Mouse (Mus musculus) Muller cell, postnatal 12 days (primary cell): ENCODE measurements around the gene Med17.
"Not testable (repeated sequence)": the region's sequence is repeated elsewhere in the genome, so short reads cannot be mapped to it uniquely, and the experiment has no call there.

Experiments
- DNase-seq: peaks from one replicate; pipeline ENCODE4 v3.0.0-alpha.2; 2015; ENCODE audit errors: inconsistent ontology term

Gene Med17

GRCm38 (mm10) chr9:15279649-15280490 is at the start of gene Med17:
TSS of gene Med17 (minus strand) at chr9:15279931.
- DNase-seq, result peak; percentile 93

GRCm38 (mm10) chr9:15318170-15318742 is 38.5 kb upstream of the Med17 start:
- no peak for DNase-seq

- DNase-seq, result no peak
Observed at GRCm38 (mm10) chr9:15317223-15318169, 37.8 kb upstream of the Med17 start.

- DNase-seq, result not testable (repeated sequence)
Observed at GRCm38 (mm10) chr9:15316296-15316695, 36.6 kb upstream of the Med17 start.

- no peak for DNase-seq
Observed at GRCm38 (mm10) chr9:15314619-15315018, 34.9 kb upstream of the Med17 start.

GRCm38 (mm10) chr9:15313633-15314032 is 33.9 kb upstream of the Med17 start:
- DNase-seq, result no peak

DNA sequence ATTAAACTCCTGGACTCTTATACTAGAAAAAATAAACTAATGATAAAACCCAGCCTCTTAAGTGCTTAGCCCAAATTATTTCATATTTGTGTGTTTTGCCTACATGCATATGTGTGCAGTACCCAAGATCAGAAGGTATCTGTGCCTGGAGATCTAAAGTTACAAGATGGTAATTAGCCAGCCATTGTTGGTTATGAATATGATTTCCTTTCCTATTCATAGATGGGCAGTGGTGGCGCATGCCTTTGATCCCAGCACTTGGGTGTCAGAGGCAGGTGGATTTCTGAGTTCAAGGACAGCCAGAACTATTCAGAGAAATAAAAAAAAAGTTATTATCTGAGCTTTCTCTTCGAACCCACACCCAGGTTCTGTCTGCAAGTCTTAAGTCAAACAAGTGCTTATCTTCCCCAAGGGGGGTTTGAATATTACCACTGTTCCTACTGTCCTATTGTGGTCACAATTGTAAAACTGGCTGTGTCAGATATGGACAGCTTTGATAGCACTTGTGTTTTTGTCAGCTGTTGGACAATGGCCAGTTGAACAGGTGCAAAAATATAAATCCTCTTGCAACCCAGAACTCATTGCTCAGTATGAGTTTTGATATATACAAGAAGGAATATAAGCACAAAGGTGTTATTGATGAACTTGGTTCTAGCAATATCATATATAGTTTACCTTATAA is 32.5 kb upstream of the Med17 start:
- no peak for DNase-seq

GRCm38 (mm10) chr9:15310179-15310578 is 30.4 kb upstream of the Med17 start:
- no peak for DNase-seq

DNA sequence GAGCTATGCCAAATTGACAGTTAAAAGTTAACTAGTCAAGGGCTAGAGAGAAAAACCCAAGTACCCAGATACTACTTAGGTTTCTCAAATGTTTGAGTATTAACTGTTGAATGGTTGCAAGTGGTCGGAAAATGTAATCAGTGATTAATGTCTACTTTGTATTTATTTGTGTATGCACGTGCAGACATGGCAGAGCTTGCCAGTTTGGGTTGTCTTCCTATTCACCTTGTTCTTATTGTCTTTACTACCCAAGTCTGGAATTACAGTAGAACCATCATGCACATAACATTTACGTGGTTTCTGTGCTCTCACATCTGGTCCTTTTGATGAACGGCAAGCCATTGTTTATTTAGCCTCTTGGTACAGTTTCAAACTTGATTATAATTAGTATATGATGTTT is 29.7 kb upstream of the Med17 start:
- DNase-seq, result no peak

GRCm38 (mm10) chr9:15308254-15308653 is 28.5 kb upstream of the Med17 start:
- DNase-seq, result no peak

GRCm38 (mm10) chr9:15307257-15307656 is 27.5 kb upstream of the Med17 start:
- no peak for DNase-seq

- DNase-seq, result no peak
Observed at GRCm38 (mm10) chr9:15306398-15307119, 26.8 kb upstream of the Med17 start, which contains the start of gene 4931406C07Rik. TSS of gene 4931406C07Rik (minus strand) at chr9:15306448.

- DNase-seq, result peak; percentile 96
Observed at GRCm38 (mm10) chr9:15305503-15306397, 26.0 kb upstream of the Med17 start, which contains the start of gene Taf1d. TSS of gene Taf1d (plus strand) at chr9:15306214.

- no peak for DNase-seq
Observed at GRCm38 (mm10) chr9:15302881-15303280, 23.1 kb upstream of the Med17 start.

- not testable (repeated sequence) for DNase-seq
Observed at GRCm38 (mm10) chr9:15302006-15302405, 22.3 kb upstream of the Med17 start.

- DNase-seq, result peak; percentile 61
Observed at GRCm38 (mm10) chr9:15301399-15301798, 21.7 kb upstream of the Med17 start.

- no peak for DNase-seq
Observed at GRCm38 (mm10) chr9:15300056-15300455, 20.3 kb upstream of the Med17 start.

DNA sequence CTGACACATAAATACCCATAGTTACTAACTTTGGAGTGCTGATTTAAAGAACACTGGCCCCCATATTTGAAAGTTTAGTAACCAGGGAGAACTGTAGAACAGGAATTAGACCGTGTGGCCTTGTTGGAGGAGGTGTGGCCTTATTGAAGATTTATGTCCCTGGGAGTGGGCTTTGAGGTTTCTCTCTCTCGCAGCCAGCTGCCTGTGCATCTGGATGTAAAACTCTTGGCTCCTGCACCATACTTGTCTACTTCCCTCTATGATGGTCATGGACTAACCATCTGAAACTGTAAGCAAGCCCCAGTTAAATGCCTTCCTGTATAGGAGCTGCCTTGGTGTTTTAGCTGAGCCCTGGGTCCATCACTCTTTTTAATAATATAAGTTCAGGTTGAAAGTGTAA is 18.7 kb upstream of the Med17 start:
- DNase-seq, result no peak

- no peak for DNase-seq
Observed at GRCm38 (mm10) chr9:15297112-15297511, 17.4 kb upstream of the Med17 start.

- no peak for DNase-seq
Observed at GRCm38 (mm10) chr9:15289251-15289650, 9.5 kb upstream of the Med17 start.
